Mouse (Mus musculus) CH12.LX (cell line): ENCODE data around the gene Phf14. TPM values are rescaled to one million over a fixed set of nuclear protein-coding genes. Genes with fewer than 3 reads are reported as not detected.

Source experiments
- DNase-seq: peaks from one replicate; pipeline ENCODE4 v3.0.0-alpha.2; 2013; ENCODE audit errors: extremely low read depth
- H3K27ac ChIP-seq: 2 replicates; pipeline ENCODE4 v1.5.1; 2012; ENCODE audit warnings: low read depth, mild to moderate bottlenecking, control low read depth, moderate library complexity; ENCODE audit not compliant: insufficient read depth
- H3K27me3 ChIP-seq: replicated peaks from 2 replicates; pipeline ENCODE3; 2012; ENCODE audit warnings: inconsistent platforms
- H3K36me3 ChIP-seq, 2 experiments: replicated peaks in 1 of 2; 2 replicates each; pipeline versions ENCODE3 to v1.6.1; 2012; ENCODE audit warnings: inconsistent platforms in 1 of 2, low read length in 1 of 2, mild to moderate bottlenecking in 1 of 2, mixed read lengths in 1 of 2, moderate library complexity in 1 of 2; ENCODE audit not compliant: control insufficient read depth in 1 of 2, insufficient read depth in 1 of 2
- H3K4me1 ChIP-seq, 2 experiments: 2 replicates each; pipeline ENCODE4 v1.6.1; 2012; ENCODE audit warnings: inconsistent platforms in 1 of 2, moderate library complexity in 1 of 2; ENCODE audit not compliant: insufficient read depth in 2 of 2, control insufficient read depth in 1 of 2
- H3K4me2 ChIP-seq: 2 replicates; pipeline ENCODE4 v1.6.1; 2012; ENCODE audit warnings: low read depth, mild to moderate bottlenecking, control low read depth; ENCODE audit not compliant: poor library complexity, insufficient read depth, severe bottlenecking
- H3K4me3 ChIP-seq, 3 experiments: fragments of 150-350 bp in 1 of 3; sonication (generic) in 1 of 3; replicated peaks in 1 of 3; 2 replicates each; pipeline versions ENCODE3 to v1.5.1; 2011 to 2012; ENCODE audit warnings: low read depth in 2 of 3, low read length in 2 of 3, mild to moderate bottlenecking in 2 of 3, moderate library complexity in 2 of 3, control low read depth in 1 of 3, improper control_type of control experiment in 1 of 3, inconsistent platforms in 1 of 3, mixed read lengths in 1 of 3; ENCODE audit not compliant: poor library complexity in 1 of 3
- H3K79me2 ChIP-seq: replicated peaks from 2 replicates; pipeline ENCODE4 v1.6.1; 2012; ENCODE audit warnings: mild to moderate bottlenecking, moderate library complexity; ENCODE audit not compliant: control insufficient read depth, poor library complexity, insufficient read depth, severe bottlenecking; ENCODE audit errors: extremely low read depth
- H3K9ac ChIP-seq: 2 replicates; pipeline ENCODE4 v1.6.1; 2012; ENCODE audit warnings: low read depth, mild to moderate bottlenecking, control low read depth, moderate library complexity; ENCODE audit not compliant: insufficient read depth
- H3K9me3 ChIP-seq: replicated peaks from 2 replicates; pipeline ENCODE3; 2012; ENCODE audit warnings: low read length, inconsistent platforms, mixed read lengths
- CHD1 ChIP-seq: IDR thresholded peaks from 2 replicates; pipeline ENCODE4 v1.6.1; 2012; ENCODE audit warnings: low read depth, low read length, improper control_type of control experiment, inconsistent platforms
- ETS1 ChIP-seq: conservative IDR thresholded peaks from 2 replicates; pipeline ENCODE4 v1.6.1; 2012; ENCODE audit warnings: low read depth, mild to moderate bottlenecking, inconsistent platforms, low read length, improper control_type of control experiment, moderate library complexity
- HCFC1 ChIP-seq: IDR thresholded peaks from 2 replicates; pipeline ENCODE4 v1.6.1; 2012; ENCODE audit warnings: low read depth, mild to moderate bottlenecking, inconsistent platforms, low read length, improper control_type of control experiment
- JUN ChIP-seq: IDR thresholded peaks from 2 replicates; pipeline ENCODE4 v1.6.1; 2011; ENCODE audit warnings: low read depth, mild to moderate bottlenecking, low read length, improper control_type of control experiment, moderate library complexity; ENCODE audit not compliant: insufficient read depth
- JUND ChIP-seq: conservative IDR thresholded peaks from 2 replicates; pipeline ENCODE4 v1.6.1; 2011; ENCODE audit warnings: low read depth, low read length, improper control_type of control experiment
- KAT2A ChIP-seq: IDR thresholded peaks from 2 replicates; pipeline ENCODE4 v1.6.1; 2012; ENCODE audit warnings: low read length, improper control_type of control experiment, inconsistent platforms; ENCODE audit not compliant: insufficient replicate concordance
- MAFK ChIP-seq: IDR thresholded peaks from 2 replicates; pipeline ENCODE4 v1.6.1; 2011; ENCODE audit warnings: low read length, improper control_type of control experiment; ENCODE audit not compliant: insufficient replicate concordance
- MAX ChIP-seq: IDR thresholded peaks from 2 replicates; pipeline ENCODE4 v1.6.1; 2011; ENCODE audit warnings: low read length, improper control_type of control experiment
- MYC ChIP-seq: IDR thresholded peaks from 2 replicates; pipeline ENCODE4 v1.6.1; 2011; ENCODE audit warnings: low read depth, mild to moderate bottlenecking, improper control_type of control experiment, low read length
- NELFE ChIP-seq: IDR thresholded peaks from 2 replicates; pipeline ENCODE4 v1.6.1; 2011; ENCODE audit warnings: low read depth, low read length, improper control_type of control experiment
- SIN3A ChIP-seq: IDR thresholded peaks from 2 replicates; pipeline ENCODE4 v1.6.1; 2012; ENCODE audit warnings: low read length, improper control_type of control experiment, inconsistent platforms
- SMC3 ChIP-seq: IDR thresholded peaks from 2 replicates; pipeline ENCODE4 v1.6.1; 2011; ENCODE audit warnings: low read depth, low read length, improper control_type of control experiment
- ZC3H11A ChIP-seq: IDR thresholded peaks from 2 replicates; pipeline ENCODE4 v1.6.1; 2012; ENCODE audit warnings: low read depth, mild to moderate bottlenecking, inconsistent platforms, low read length, improper control_type of control experiment
- ZMIZ1 ChIP-seq: IDR thresholded peaks from 2 replicates; pipeline ENCODE4 v1.6.1; 2012; ENCODE audit warnings: low read depth, mild to moderate bottlenecking, inconsistent platforms, low read length, improper control_type of control experiment
- ZNF384 ChIP-seq: IDR thresholded peaks from 2 replicates; pipeline ENCODE4 v1.6.1; 2012; ENCODE audit warnings: low read depth, low read length, improper control_type of control experiment, inconsistent platforms
- dilution Hi-C: fragments of 300-500 bp; cut with MboI; formaldehyde crosslinking; loops from 2 replicates; pipeline ENCODE4 v1.14.3; 2020; ENCODE audit warnings: low sequenced_read_pairs; ENCODE audit not compliant: extremely low pct_unique_long_range_greater_than_20kb, extremely low pct_ligation_motif_present
- in situ Hi-C: fragments of 300-500 bp; cut with MboI; formaldehyde crosslinking; loops from 3 replicates; pipeline ENCODE4 v1.14.3; 2019; ENCODE audit warnings: low sequenced_read_pairs, low pct_ligation_motif_present, low pct_unique_long_range_greater_than_20kb, mixed read lengths
- polyA plus RNA-seq: library from polyadenylated mRNA; unstranded; fragments of >175 nt; gene quantifications from 2 replicates; pipeline ENCODE4 v1.2.1, GENCODE M21; 2012; ENCODE audit warnings: low read depth; ENCODE audit not compliant: insufficient read length
- total RNA-seq, 2 experiments: library from RNA; depleted of rRNA; stranded (reverse); fragments of 300-350 nt in 1 of 2; fragments of >200 nt in 1 of 2; gene quantifications; 2 replicates each; pipeline ENCODE4 v1.2.3; 2012 to 2014

The Phf14 gene
- total and polyA plus RNA-seq, 3 experiments = 24.7 to 41.2 (median 26.0) TPM

GRCm38 (mm10) chr6:11927485-11927884, 19.9 kb downstream of the Phf14 start:
- in situ Hi-C loops = no loop called here

DNA sequence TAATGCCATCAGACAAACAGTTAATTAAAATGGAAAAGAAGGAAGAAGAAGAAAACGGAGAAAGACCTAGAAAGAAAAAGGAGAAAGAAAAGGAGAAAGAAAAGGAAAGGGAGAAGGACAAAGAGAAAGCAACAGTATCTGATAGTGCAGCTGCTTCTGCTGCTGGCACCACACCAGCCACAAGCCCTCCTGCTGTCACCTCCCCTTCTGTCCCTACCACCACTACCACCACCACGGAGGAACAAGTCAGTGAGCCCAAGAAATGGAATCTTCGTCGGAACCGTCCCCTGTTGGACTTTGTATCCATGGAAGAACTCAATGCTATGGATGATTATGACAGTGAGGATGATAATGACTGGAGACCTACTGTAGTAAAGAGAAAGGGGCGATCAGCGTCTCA, 25.8 kb downstream of the Phf14 start:
- no peak overlapping the region for H3K9ac ChIP-seq
- no peak for DNase-seq
- H3K27ac ChIP-seq = no peak overlapping the region
- H3K4me2 ChIP-seq = no peak overlapping the region
- in situ Hi-C loops = no loop called here
- H3K36me3 ChIP-seq = peaks cover 8 to 19% of the 10 kb centered on the region in 2 experiments
- no peak for TF ChIP-seq MYC
- no peak for TF ChIP-seq KAT2A
- TF ChIP-seq MAFK = no peak
- no peak for TF ChIP-seq SMC3
- TF ChIP-seq SIN3A = no peak
- TF ChIP-seq ZMIZ1 = no peak
- no peak for TF ChIP-seq HCFC1
- peaks cover 0 to 5% of the 10 kb centered on the region in 2 experiments; a peak in 1 of 4 replicates for H3K4me1 ChIP-seq
- H3K4me3 ChIP-seq = no peak overlapping the region
- no peaks in the 10 kb centered on the region for H3K27me3 ChIP-seq
- H3K79me2 ChIP-seq = peaks cover 3% of the 10 kb centered on the region; the same call in 1 of the 2 replicates
- dilution Hi-C loops = no loop called here
- H3K9me3 ChIP-seq = no peaks in the 10 kb centered on the region

More at GRCm38 (mm10) chr6:11927485-11927884, 19.9 kb downstream of the Phf14 start:
- peaks cover 12% of the 10 kb centered on the region for H3K79me2 ChIP-seq
- no peak overlapping the region; the same call in 1 of the 2 replicates for H3K4me2 ChIP-seq
- peaks cover 0 to 15% of the 10 kb centered on the region in 2 experiments; a peak in 2 of 4 replicates for H3K4me1 ChIP-seq
- peaks cover 5 to 21% of the 10 kb centered on the region in 2 experiments for H3K36me3 ChIP-seq
- H3K9ac ChIP-seq = no peak overlapping the region
- dilution Hi-C loops = no loop called here
- no peak overlapping the region for H3K27ac ChIP-seq
- no peak overlapping the region for H3K4me3 ChIP-seq
- peaks cover 2% of the 10 kb centered on the region for H3K9me3 ChIP-seq
- H3K27me3 ChIP-seq = no peaks in the 10 kb centered on the region
- TF ChIP-seq NELFE (no peak), MAX (no peak), JUN (no peak), SIN3A (no peak), ZNF384 (no peak), SMC3 (no peak), ETS1 (no peak), CHD1 (no peak)
- DNase-seq = no peak

GRCm38 (mm10) chr6:11940895-11941294, 33.3 kb downstream of the Phf14 start:
- in situ Hi-C loops = no loop called here
- H3K4me1 ChIP-seq = no peaks in the 10 kb centered on the region; a peak in 1 of 4 replicates
- TF ChIP-seq ZC3H11A = no peak
- TF ChIP-seq JUND = no peak
- TF ChIP-seq SMC3 = no peak
- dilution Hi-C loops = no loop called here
- no peaks in the 10 kb centered on the region for H3K27me3 ChIP-seq
- H3K79me2 ChIP-seq = peaks cover 6% of the 10 kb centered on the region; the same call in 1 of the 2 replicates
- DNase-seq = no peak
- no peak overlapping the region for H3K4me3 ChIP-seq
- no peaks in the 10 kb centered on the region for H3K9me3 ChIP-seq
- H3K27ac ChIP-seq = no peak overlapping the region
- H3K36me3 ChIP-seq = peaks cover 13 to 43% of the 10 kb centered on the region in 2 experiments
- no peak overlapping the region for H3K4me2 ChIP-seq
- H3K9ac ChIP-seq = no peak overlapping the region
